Mouse (Mus musculus) retina, adult 2 months (tissue): Measurements from ENCODE around the gene Ptprq.

ENCODE experiments used
- DNase-seq: peaks from one replicate; pipeline ENCODE4 v3.0.0-alpha.2; 2012; ENCODE audit warnings: low read depth, low spot score

The Ptprq gene

DNA sequence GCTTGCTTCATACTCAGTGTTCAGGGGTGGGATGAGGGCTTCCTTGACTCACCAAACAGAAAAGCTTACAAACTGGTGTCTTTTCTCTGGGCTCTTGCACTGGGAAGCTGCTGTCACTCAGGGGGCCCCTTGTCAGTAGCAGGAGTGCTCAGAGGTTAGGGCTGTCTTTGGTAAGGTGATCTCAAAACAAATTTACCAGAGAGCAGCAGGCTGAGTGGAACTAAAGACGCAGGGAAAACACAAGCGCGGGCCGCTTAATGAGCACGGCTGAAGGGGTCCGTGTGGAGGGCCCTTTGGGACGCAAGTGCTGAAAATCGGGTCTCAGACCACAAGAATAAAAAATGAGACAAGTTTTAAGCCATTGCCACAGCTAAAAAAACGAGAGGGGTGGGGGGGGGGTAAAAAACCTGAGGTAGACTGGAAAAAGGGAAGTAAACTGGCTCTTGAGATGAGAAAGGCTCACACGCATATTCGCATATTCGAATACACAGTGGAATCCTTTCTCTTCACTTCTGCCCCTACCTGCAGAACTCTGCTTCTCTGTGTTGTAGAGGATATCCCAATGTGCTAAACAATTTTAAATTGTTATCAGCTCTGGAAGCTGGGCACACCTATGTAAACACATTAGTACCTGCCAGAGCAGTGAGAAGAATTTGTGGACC lies 231.1 kb downstream of the Ptprq start:
- DNase-seq, result no peak

DNA sequence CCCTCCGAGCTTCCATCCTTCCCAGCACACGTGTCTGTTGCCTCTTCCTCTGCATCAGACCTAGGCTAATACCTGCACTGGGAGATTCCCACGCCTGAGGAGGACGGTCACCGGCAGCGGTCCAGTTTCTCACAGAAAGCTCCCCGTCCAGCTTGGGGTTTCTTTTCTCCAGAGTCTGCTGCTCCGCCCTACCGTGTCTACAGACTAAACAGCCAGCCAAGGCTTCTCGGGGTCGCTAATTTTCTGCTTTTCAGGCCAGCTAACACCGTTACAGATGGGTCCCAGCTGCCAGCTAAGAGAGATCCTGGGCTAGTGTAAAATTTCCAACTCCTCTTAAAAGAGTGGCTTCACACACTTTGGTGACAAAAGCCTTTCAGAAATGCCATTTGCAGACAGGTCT lies 233.1 kb downstream of the Ptprq start:
- no peak for DNase-seq

DNA sequence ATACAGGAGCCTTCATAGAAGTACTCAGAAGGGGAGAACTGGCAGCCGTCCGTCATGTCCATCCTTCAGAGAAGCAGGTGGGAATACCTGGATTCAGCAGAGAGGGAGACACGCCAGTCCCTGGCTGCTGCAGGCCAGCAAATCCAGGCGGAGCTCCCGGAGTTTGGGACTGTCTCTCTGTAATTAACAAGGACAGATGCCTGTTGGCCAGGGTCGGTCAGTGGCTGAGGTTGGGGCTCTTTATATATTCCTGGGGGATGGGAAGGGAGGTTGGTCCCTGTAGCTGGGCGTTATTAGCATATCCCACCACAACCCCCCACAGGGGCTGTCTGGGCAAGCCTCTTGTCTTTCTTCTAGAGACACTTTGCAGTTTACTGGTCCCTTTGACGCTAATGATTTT lies 234.0 kb downstream of the Ptprq start, which contains the start of gene Myf5:
TSS of gene Myf5 (minus strand) at position 265 of the 400 bp plus-strand sequence.
- no peak for DNase-seq

DNA sequence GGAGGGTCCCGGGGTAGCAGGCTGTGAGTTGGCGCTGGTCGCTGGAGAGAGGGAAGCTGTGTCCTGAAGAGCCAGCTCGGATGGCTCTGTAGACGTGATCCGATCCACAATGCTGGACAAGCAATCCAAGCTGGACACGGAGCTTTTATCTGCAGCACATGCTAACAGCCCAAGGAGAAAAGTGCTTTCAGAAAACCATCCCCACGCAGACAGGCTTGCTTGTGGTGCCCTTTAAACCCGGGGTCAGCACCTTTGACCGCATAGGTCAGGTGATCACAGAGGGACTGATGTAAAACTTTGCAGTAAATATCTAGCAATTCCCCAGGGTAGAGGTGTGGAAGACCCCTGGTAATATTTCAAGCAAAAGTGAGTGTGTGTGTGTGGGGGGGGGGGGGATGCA lies 235.8 kb downstream of the Ptprq start:
- no peak for DNase-seq

DNA sequence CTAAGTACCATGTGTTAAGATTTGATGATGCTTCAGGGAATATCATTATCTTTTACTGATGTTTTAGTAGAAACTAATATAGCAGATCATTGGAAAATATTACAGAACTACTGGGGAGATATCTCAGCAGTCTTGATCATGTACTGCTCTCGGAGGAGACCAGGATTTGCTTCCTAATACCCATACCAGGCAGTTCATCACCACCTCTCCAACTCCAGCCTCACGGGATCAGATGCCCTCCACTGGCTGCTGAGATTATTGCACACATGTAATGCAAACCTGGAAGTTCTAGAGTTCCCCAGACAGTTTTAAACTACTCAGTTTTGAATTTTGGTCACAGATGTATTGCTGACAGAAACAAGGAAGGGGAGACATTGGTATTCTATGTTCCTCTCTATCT lies 246.4 kb downstream of the Ptprq start:
- DNase-seq, result no peak

DNA sequence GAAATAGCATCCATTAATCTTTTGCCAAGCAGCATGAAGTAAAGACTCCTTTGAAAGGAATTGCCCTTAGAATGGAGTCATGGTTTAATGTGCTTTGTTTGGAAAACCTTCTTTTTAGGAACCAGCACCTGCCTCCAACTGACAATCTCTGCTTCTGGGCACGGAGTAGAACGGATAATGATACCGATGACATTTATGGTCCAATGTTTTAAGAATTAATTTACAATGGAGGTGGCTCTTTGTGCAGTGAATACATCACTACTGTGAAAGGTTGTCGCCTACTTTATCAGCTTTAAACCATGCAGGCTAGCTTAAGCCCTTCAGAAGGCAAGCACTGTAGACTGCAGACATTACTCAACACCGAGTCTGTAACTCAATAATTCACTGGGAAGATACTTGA lies 248.1 kb downstream of the Ptprq start:
- no peak for DNase-seq

DNA sequence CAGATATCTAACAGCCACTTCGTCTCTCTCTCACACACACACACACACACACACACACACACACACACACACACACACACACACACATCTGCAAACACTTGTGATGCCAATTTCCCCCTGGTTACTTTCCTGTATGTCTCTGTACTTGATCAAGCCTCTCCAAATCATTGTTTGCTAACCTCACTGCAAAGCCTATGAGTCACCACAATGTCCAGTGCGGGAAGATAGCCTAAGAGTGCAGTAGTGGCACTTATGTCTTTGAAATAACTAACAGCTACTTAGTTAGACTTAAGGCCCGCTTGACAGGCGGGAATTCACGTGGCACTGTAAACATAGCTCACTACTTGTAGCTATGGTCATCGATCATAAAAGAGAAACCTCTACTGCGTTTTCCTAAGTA lies 252.0 kb downstream of the Ptprq start:
- DNase-seq, result no peak
